Mouse (Mus musculus) adrenal gland, postnatal 25 days (tissue): ENCODE measurements around the gene Arnt. TPM values are rescaled to one million over a fixed set of nuclear protein-coding genes. Genes with fewer than 3 reads are reported as not detected.
"Not testable (repeated sequence)": the region's sequence is repeated elsewhere in the genome, so short reads cannot be mapped to it uniquely, and the experiment has no call there.

Experiments
- DNase-seq: peaks from one replicate; pipeline ENCODE4 v3.0.0; 2021; ENCODE audit warnings: mixed read lengths
- long read RNA-seq: library from polyadenylated mRNA; stranded (forward); transcript quantifications from one replicate; pipeline ENCODE4 v2.0.0, GENCODE M21; 2021
- total RNA-seq: library from RNA; stranded (reverse); gene quantifications from 2 replicates; pipeline ENCODE4 v1.2.3, GENCODE M21; 2021

Gene Arnt
- total RNA-seq = 68.2 and 87.6 TPM in 2 replicates
- long read RNA-seq, full-length matches to known transcripts = 9 of 29 reads
- long read RNA-seq, partial matches to known transcripts = 16 of 29 reads
- long read RNA-seq, other reads (novel, unspliced or antisense) = 4 of 29 reads

- peak; percentile 89 for DNase-seq
Observed at GRCm38 (mm10) chr3:95434136-95434982, at the start of gene Arnt. Gene Arnt, plus strand, starts transcription at chr3:95434388.

GRCm38 (mm10) chr3:95385401-95386075 lies 48.6 kb upstream of the Arnt start:
- no peak for DNase-seq

GRCm38 (mm10) chr3:95394385-95394784 lies 39.8 kb upstream of the Arnt start:
- no peak for DNase-seq

- DNase-seq = no peak
Observed at GRCm38 (mm10) chr3:95402741-95403140, 31.4 kb upstream of the Arnt start, which contains the start of gene 4930558C23Rik. Gene 4930558C23Rik, minus strand, starts transcription at chr3:95402841.

GRCm38 (mm10) chr3:95407728-95408127 lies 26.5 kb upstream of the Arnt start:
- DNase-seq = no peak

DNA sequence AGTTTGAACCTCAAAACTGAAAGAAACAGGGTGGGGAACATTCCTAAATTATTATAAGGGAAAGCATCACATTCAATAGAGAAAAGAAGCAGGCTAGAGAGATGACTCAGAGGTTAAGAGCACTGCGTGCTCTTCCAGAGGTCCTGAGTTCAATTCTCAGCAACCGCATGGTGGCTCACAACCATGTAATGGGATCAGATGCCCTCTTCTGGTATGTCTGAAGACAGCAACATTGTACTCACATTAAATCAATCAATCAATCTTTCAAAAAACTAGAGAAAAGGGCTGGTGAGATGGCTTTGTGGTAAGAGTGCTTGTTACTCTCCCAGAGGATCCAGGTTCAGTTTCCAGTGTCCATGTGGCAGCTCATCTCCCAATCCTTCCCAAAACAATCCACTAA lies 25.3 kb upstream of the Arnt start:
- no peak for DNase-seq

DNA sequence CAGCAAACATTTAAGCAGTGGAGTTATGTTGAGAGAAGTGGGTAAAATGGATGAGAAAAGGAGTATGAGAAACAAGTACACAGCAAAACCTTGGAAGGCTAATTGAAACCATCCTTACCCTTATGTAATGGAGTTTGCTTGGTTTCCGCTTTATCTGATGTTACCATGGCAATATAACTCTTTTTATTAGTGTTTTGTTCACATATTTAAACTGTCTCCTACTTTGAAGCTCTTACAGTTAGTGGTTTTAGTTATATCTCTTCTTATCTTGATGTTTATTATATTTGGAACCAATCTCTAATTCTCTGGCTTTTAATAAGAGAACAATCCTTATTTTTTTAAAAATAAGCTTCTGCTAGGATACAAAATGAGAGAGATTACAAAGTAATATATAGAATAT lies 21.9 kb upstream of the Arnt start:
- no peak for DNase-seq

DNA sequence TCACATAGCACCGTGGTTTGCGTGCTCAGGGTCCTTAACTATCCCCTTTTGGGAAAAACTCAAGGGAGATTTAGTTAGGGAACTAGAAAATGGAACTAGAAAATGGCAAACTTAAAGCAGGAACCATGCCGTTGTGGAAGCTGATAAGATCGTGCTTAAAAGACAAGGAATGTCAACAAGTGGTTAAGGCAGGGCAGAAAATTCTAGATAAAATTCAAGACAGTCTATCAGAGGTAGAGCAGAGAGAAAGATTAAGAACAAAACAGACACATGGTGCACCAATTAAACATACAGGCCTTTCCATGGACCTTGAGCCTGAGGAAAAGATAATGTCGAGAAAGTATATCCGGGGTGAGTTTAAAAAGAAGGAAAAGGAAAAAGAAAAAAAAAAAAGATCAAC lies 16.3 kb upstream of the Arnt start:
- DNase-seq = no peak

- DNase-seq = not testable (repeated sequence)
Observed at GRCm38 (mm10) chr3:95426476-95426875, 7.7 kb upstream of the Arnt start.

GRCm38 (mm10) chr3:95427117-95427890 lies 6.9 kb upstream of the Arnt start:
- DNase-seq = not testable (repeated sequence)

DNA sequence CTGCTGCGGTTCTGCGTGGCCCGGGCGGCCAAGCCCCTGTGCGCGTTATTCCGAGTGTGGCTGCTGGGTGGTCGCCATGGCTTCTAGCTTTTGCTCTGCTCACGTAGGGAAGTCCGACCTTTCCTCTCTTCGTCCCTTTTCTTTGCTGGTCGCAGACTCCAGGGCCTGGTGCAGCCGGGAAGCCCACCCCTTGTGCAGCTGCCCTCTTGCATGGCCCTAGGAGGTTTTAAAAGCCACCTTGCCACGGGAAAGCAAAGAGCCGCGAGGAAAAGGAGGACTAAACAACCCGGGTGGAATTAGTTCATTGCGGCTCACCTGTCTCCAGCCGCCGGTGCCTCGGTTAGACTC lies 6.3 kb upstream of the Arnt start:
- DNase-seq = not testable (repeated sequence)

GRCm38 (mm10) chr3:95428423-95428822 lies 5.8 kb upstream of the Arnt start:
- not testable (repeated sequence) for DNase-seq

DNA sequence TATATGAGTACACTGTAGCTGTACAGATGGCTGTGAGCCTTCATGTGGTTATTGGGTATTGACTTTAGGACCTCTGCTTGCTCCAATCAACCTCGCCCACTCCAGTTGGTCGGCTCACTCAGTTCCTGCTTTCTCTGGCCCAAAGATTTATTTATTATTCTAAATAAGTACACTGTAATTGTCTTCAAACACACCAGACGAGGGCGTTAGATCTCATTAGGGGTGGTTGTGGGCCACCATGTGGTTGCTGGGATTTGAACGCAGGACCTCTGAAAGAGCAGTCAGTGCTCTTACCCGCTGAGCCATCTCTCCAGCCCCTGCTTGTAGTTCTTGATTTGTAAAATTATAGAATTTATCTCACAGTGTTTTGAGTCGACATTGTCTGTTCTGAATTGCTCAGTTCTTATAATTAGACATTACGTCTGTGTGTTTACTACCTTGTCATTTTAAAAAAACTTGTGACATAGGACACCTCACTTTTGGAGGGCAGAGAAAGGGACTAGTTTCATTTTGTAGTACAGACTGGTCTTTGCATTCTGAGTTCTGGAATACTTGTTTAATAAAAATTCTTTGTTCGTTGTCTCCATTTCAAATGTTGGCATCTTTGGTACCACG lies 780 bp upstream of the Arnt start:
- DNase-seq = no peak

- DNase-seq = no peak
Observed at GRCm38 (mm10) chr3:95434983-95435370, 789 bp downstream of the Arnt start.

DNA sequence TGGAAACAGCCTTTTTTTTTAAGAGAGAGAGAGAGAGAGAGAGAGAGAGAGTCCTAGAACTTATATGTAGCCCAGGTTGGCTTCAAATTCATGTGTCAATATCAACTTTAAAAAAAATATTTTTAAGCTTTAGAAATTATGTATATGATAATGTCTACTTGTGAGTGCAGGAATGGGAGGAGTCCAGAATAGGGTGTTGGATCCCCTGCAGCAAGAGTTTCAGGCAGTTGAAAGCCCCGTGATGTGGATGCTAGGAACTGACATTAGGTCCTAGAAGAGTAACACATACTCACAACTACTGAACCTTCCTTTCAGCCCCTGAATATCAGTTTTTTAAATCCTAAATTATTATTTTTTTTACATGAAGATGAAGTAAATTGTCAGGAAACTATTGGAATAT lies 1.4 kb downstream of the Arnt start:
- DNase-seq = no peak

DNA sequence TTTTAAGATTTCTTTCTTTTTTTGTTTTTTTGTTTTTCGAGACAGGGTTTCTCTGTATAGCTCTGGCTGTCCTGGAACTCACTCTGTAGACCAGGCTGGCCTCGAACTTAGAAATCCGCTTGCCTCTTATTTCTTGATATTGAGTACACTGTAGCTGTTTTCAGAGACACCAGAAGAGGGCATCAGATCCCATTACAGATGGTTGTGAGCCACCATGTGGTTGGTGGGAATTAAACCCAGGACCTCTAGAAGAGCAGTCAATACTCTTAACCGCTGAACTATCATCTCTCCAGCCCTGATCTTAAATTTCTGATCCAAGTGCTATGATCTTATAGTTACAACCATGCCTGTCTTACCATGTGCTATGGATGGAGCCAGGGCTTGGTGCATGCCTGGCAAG lies 4.4 kb downstream of the Arnt start:
- DNase-seq = not testable (repeated sequence)

GRCm38 (mm10) chr3:95439670-95440069 lies 5.5 kb downstream of the Arnt start:
- no peak for DNase-seq

GRCm38 (mm10) chr3:95442406-95443117 lies 8.4 kb downstream of the Arnt start:
- DNase-seq = no peak

DNA sequence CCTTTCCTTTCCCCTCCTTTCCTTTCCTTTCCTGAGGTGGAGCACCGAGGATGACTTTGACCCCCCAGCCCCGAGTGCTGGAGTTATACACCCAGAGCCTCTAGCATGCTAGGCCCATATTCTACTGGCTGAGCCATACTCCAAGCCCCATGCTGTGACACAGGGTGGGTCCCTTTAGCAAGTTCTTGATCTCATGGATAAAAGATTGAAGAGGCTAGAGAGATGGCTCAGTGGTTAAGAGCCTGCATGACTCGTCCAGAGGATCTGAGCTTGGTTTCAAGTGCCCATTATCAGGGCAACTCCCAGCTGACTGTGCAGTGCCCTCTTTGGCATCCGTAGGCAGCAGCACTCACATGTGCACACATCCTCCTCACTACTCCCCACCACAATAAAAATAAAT lies 11.1 kb downstream of the Arnt start:
- no peak for DNase-seq

DNA sequence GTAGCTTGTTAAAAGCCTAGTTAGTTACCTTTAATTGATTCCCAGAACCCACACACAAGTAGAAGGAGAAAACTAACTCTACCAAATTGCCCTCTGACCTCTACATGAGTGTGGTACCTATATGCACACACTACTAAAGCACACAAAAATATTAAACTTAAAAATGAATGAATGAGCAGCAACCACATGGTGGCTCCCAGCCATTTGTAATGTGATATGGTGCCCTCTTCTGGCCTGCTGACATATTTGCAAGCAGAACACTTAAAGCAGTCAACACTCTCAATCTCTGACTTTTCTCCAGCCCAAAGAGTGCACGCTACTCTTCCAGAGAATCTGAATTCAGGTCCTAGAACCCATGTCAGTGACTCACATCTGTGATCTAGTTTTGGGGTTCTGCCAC lies 16.2 kb downstream of the Arnt start:
- peak; percentile 25 for DNase-seq

DNA sequence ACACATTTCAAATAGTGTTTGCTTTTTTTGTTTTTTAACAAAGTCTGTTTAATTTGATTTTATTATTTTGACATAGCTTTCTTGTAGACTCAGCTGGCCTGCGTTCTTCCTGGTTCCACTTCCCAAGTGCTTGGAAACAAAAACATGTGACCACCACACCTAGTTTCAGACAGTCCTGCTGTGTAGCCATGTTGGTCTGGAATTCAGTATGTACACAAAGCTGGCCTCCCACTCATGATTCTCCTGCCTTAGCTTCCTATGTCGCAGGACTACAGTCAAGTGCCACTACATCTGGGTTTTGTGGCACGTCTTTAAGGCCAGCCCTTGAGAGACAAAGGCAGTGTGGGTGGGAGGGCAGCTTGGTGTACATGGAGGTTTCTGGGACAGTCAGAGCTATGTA lies 16.7 kb downstream of the Arnt start:
- DNase-seq = no peak

DNA sequence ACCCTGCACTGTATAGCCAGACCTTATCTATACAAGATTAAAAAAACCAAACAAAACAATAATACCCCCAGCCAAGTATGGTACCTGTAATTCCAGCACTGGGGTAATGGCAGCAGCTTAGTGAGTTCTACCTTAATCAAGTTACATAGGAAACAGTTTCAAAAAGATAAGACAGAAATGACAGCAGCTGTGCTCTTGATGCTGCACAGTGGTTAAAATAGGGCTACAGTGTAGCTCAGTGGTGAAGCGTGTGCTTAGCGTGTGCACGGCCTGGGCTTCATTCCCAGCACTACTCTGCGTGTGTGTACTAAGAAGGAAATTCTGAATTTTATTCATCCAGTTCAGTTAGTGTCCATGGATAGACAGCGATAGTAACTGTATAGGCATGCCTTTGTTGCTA lies 22.2 kb downstream of the Arnt start:
- DNase-seq = no peak
